ENCODE assay signal across 25 mouse cellular contexts in the genomic region with DNA sequence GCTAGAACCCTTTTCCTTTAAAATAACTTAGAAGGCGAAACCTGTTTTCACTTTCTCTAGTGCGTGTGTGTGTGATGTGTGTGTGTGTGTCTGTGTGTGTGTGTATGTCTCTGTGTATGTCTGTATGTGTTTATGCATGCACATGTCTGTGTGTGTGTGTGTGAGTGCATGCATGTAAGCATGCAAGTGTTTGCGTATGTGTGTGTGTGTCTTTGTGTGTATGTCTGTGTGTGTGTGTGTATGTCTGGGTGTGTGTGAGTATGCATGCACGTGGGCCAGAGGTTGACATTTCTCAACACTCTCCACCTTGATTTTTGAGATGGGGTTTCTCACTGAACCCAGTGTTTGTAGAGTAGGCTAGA.
DNase-seq lines count a peak whose midpoint lies in the region; ATAC-seq and TF ChIP-seq lines count a peak whose summit lies in the region.
"Had no signal": no experiment of that assay in that cellular context is flagged by ENCODE, and none has a peak within 500 bp of the region (broad histone marks: within the 10 kb centered on the region; RNA-seq: fewer than 3 reads in every experiment).

No protein-coding gene starts in this region.

- no peak overlapping the region for H3K4me3 ChIP-seq in bone marrow, adult 2 months (replicated peaks; ENCODE audit: control insufficient read depth, low read depth, low read length)
- no peak overlapping the region for H3K4me3 ChIP-seq in olfactory bulb, adult 2 months (ENCODE audit: insufficient read depth, low read depth, low read length)
- H3K4me3 ChIP-seq: embryonic facial prominence, embryonic 10.5 days; embryonic facial prominence, embryonic 13.5 days; erythroblast, embryonic 14.5 days; forebrain, embryonic 12.5 days; forebrain, embryonic 15.5 days; heart, embryonic 12.5 days; heart, embryonic 15.5 days; hindbrain, embryonic 15.5 days; intestine, embryonic 15.5 days had no signal

- H3K4me1 ChIP-seq in bone marrow, adult 2 months (ENCODE audit: control insufficient read depth, insufficient read depth, low read length), result peaks cover 7% of the 10 kb centered on the region
- H3K4me1 ChIP-seq in olfactory bulb, adult 2 months (ENCODE audit: control insufficient read depth, insufficient read depth, low read length), result peaks cover 36% of the 10 kb centered on the region

- no peak for ATAC-seq in activated CD4-positive, CD25-positive, alpha-beta regulatory T cell, adult 4 months
- ATAC-seq: forebrain, embryonic 15.5 days; intestine, embryonic 15.5 days had no signal

- peak; percentile 55 for DNase-seq in CD4-positive helper T cell, adult 2 months (ENCODE audit: low read depth, low spot score)
- peak; percentile 61 for DNase-seq in CD4-positive, CD25-positive, alpha-beta regulatory T cell, adult 2 months (ENCODE audit: low read depth, low spot score)
- DNase-seq in ovary, postnatal 14 days (ENCODE audit: low spot score), result no peak
- DNase-seq: adrenal gland, postnatal 10 days; adrenal gland, postnatal 36 days; cerebellum, adult 11 months; cerebellum, adult 2 months; cerebellum, adult 9-11 months; cerebellum, postnatal 25 days; gastrocnemius, postnatal 14 days; heart, postnatal 10 days; heart, postnatal 4 days; kidney, adult 11 months had no signal

- no peak for TF ChIP-seq CTCF in bone marrow, adult 2 months (IDR thresholded peaks at IDR 0.05; ENCODE audit: control insufficient read depth, insufficient read depth, low read length)
- TF ChIP-seq CTCF in olfactory bulb, adult 2 months (IDR thresholded peaks at IDR 0.05; ENCODE audit: insufficient read depth, low read depth, low read length), result no peak

- no peak for TF ChIP-seq POLR2A in bone marrow, adult 2 months (IDR thresholded peaks at IDR 0.05; ENCODE audit: borderline replicate concordance, control insufficient read depth, low read depth, low read length)
- TF ChIP-seq POLR2A in olfactory bulb, adult 2 months (IDR thresholded peaks at IDR 0.05; ENCODE audit: insufficient read depth, low read depth, low read length), result no peak

- 81% methylated on average over 4 of the region's 4 CpGs for WGBS in bone marrow, adult 2 months
- 90% methylated on average over 4 of the region's 4 CpGs for WGBS in olfactory bulb, adult 2 months

- peak overlapping the region; percentile 54; the same call in 1 of the 2 replicates for H3K27ac ChIP-seq in bone marrow, adult 2 months (ENCODE audit: control insufficient read depth, insufficient read depth, low read depth, low read length, poor library complexity)
- H3K27ac ChIP-seq in olfactory bulb, adult 2 months (ENCODE audit: insufficient read depth, low read depth, low read length), result peak overlapping the region; percentile 31; the same call in 1 of the 2 replicates
- H3K27ac ChIP-seq: embryonic facial prominence, embryonic 10.5 days; embryonic facial prominence, embryonic 13.5 days; forebrain, embryonic 12.5 days; forebrain, embryonic 15.5 days; heart, embryonic 15.5 days; hindbrain, embryonic 15.5 days; intestine, embryonic 15.5 days had no signal
